Mouse (Mus musculus): Measurements from ENCODE around the gene N4bp2l2. TPM values are rescaled to one million over a fixed set of nuclear protein-coding genes. Genes with fewer than 3 reads are reported as not detected.
"Not testable (repeated sequence)": the region's sequence is repeated elsewhere in the genome, so short reads cannot be mapped to it uniquely, and the experiment has no call there.

The N4bp2l2 gene
- 10 to 100 TPM; 53.7 to 54.1 TPM for total RNA-seq (2021)
- long read RNA-seq, experiment 1, full-length matches to known transcripts, result 9 of 15 reads
- long read RNA-seq, experiment 1, partial matches to known transcripts, result 0 of 15 reads
- long read RNA-seq, experiment 1, other reads (novel, unspliced or antisense), result 6 of 15 reads
- long read RNA-seq, experiment 2, full-length matches to known transcripts, result 9 of 14 reads
- long read RNA-seq, experiment 2, partial matches to known transcripts, result 1 of 14 reads
- long read RNA-seq, experiment 2, other reads (novel, unspliced or antisense), result 4 of 14 reads

- not testable (repeated sequence) for DNase-seq (ENCODE audit: low spot score in 2 of 2)
These were observed at the start of gene N4bp2l2 for GRCm38 (mm10) chr5:150666133-150666739. Gene N4bp2l2, minus strand, starts transcription at chr5:150666183.

- no peak for DNase-seq (ENCODE audit: low spot score in 2 of 2)
These were observed 47.4 kb upstream of the N4bp2l2 start for GRCm38 (mm10) chr5:150713431-150713830.

- DNase-seq (ENCODE audit: low spot score in 2 of 2), result no peak
These were observed 45.5 kb upstream of the N4bp2l2 start for GRCm38 (mm10) chr5:150711503-150711902.

GRCm38 (mm10) chr5:150707181-150707580, 41.2 kb upstream of the N4bp2l2 start:
- DNase-seq (ENCODE audit: low spot score in 2 of 2), result not testable (repeated sequence)

GRCm38 (mm10) chr5:150706651-150707050, 40.7 kb upstream of the N4bp2l2 start:
- DNase-seq (ENCODE audit: low spot score in 2 of 2), result not testable (repeated sequence)

GRCm38 (mm10) chr5:150702714-150703113, 36.7 kb upstream of the N4bp2l2 start:
- DNase-seq (ENCODE audit: low spot score in 2 of 2), result no peak

- DNase-seq (ENCODE audit: low spot score in 2 of 2), result no peak
These were observed 27.3 kb upstream of the N4bp2l2 start for GRCm38 (mm10) chr5:150693277-150693676.

GRCm38 (mm10) chr5:150690685-150691084, 24.7 kb upstream of the N4bp2l2 start:
- no peak for DNase-seq (ENCODE audit: low spot score in 2 of 2)

GRCm38 (mm10) chr5:150682862-150683261, 16.9 kb upstream of the N4bp2l2 start:
- not testable (repeated sequence) for DNase-seq (ENCODE audit: low spot score in 2 of 2)

GRCm38 (mm10) chr5:150674866-150675265, 8.9 kb upstream of the N4bp2l2 start:
- no peak for DNase-seq (ENCODE audit: low spot score in 2 of 2)

GRCm38 (mm10) chr5:150673880-150674621, 8.1 kb upstream of the N4bp2l2 start:
- DNase-seq (ENCODE audit: low spot score in 2 of 2), result peak; percentile 25 to 49

GRCm38 (mm10) chr5:150673153-150673835, 7.3 kb upstream of the N4bp2l2 start, which contains the start of gene Pds5b:
Gene Pds5b, plus strand, starts transcription at chr5:150673739.
- DNase-seq (ENCODE audit: low spot score in 2 of 2), result peak; percentile 94 to 96

GRCm38 (mm10) chr5:150672343-150672742, 6.4 kb upstream of the N4bp2l2 start:
- DNase-seq (ENCODE audit: low spot score in 2 of 2), result no peak

GRCm38 (mm10) chr5:150668731-150669130, 2.7 kb upstream of the N4bp2l2 start:
- no peak for DNase-seq (ENCODE audit: low spot score in 2 of 2)

GRCm38 (mm10) chr5:150665132-150665954, 640 bp downstream of the N4bp2l2 start:
- peak; percentile 80 to 91 for DNase-seq (ENCODE audit: low spot score in 2 of 2)

- DNase-seq (ENCODE audit: low spot score in 2 of 2), result no peak
These were observed 1.2 kb downstream of the N4bp2l2 start for GRCm38 (mm10) chr5:150664794-150665131.

- not testable (repeated sequence) for DNase-seq (ENCODE audit: low spot score in 2 of 2)
These were observed 2.1 kb downstream of the N4bp2l2 start for GRCm38 (mm10) chr5:150663926-150664325.

GRCm38 (mm10) chr5:150660296-150660695, 5.7 kb downstream of the N4bp2l2 start:
- DNase-seq (ENCODE audit: low spot score in 2 of 2), result not testable (repeated sequence)

GRCm38 (mm10) chr5:150659425-150659824, 6.6 kb downstream of the N4bp2l2 start:
- not testable (repeated sequence) for DNase-seq (ENCODE audit: low spot score in 2 of 2)

GRCm38 (mm10) chr5:150654548-150654947, 11.4 kb downstream of the N4bp2l2 start:
- DNase-seq (ENCODE audit: low spot score in 2 of 2), result no peak
